Mouse (Mus musculus): Measurements from ENCODE around the gene Lnpep.

The Lnpep gene

GRCm38 (mm10) chr17:17609523-17609922 is 15.3 kb downstream of the Lnpep start:
- DNase-seq (ENCODE audit: low read depth, low spot score) = peak; percentile 40

GRCm38 (mm10) chr17:17608416-17608988 is 16.3 kb downstream of the Lnpep start:
- DNase-seq (ENCODE audit: low read depth, low spot score) = peak; percentile 40

GRCm38 (mm10) chr17:17604554-17604953 is 20.3 kb downstream of the Lnpep start:
- peak; percentile 61 for DNase-seq (ENCODE audit: low read depth, low spot score)

- no peak for DNase-seq (ENCODE audit: low read depth, low spot score)
Observed at GRCm38 (mm10) chr17:17603609-17604008, 21.2 kb downstream of the Lnpep start.

GRCm38 (mm10) chr17:17602786-17603185 is 22.1 kb downstream of the Lnpep start:
- DNase-seq (ENCODE audit: low read depth, low spot score) = no peak

GRCm38 (mm10) chr17:17602330-17602729 is 22.5 kb downstream of the Lnpep start:
- no peak for DNase-seq (ENCODE audit: low read depth, low spot score)

- DNase-seq (ENCODE audit: low read depth, low spot score) = peak; percentile 63
Observed at GRCm38 (mm10) chr17:17600804-17601252, 24.0 kb downstream of the Lnpep start.

- peak; percentile 68 for DNase-seq (ENCODE audit: low read depth, low spot score)
Observed at GRCm38 (mm10) chr17:17600001-17600400, 24.8 kb downstream of the Lnpep start.

GRCm38 (mm10) chr17:17598355-17598754 is 26.5 kb downstream of the Lnpep start:
- DNase-seq (ENCODE audit: low read depth, low spot score) = no peak

- no peak for DNase-seq (ENCODE audit: low read depth, low spot score)
Observed at GRCm38 (mm10) chr17:17592926-17593325, 31.9 kb downstream of the Lnpep start.

- DNase-seq (ENCODE audit: low read depth, low spot score) = peak; percentile 90
Observed at GRCm38 (mm10) chr17:17587333-17588047, 37.4 kb downstream of the Lnpep start.

GRCm38 (mm10) chr17:17585115-17585514 is 39.7 kb downstream of the Lnpep start:
- DNase-seq (ENCODE audit: low read depth, low spot score) = peak; percentile 64

- peak; percentile 41 for DNase-seq (ENCODE audit: low read depth, low spot score)
Observed at GRCm38 (mm10) chr17:17583896-17584295, 41.0 kb downstream of the Lnpep start.

- DNase-seq (ENCODE audit: low read depth, low spot score) = no peak
Observed at GRCm38 (mm10) chr17:17581234-17581633, 43.6 kb downstream of the Lnpep start.

- no peak for DNase-seq (ENCODE audit: low read depth, low spot score)
Observed at GRCm38 (mm10) chr17:17576399-17576798, 48.5 kb downstream of the Lnpep start.

- peak; percentile 64 for DNase-seq (ENCODE audit: low read depth, low spot score)
Observed at GRCm38 (mm10) chr17:17567071-17567470, 57.8 kb downstream of the Lnpep start.

GRCm38 (mm10) chr17:17548958-17549357 is 75.9 kb downstream of the Lnpep start:
- DNase-seq (ENCODE audit: low read depth, low spot score) = no peak

GRCm38 (mm10) chr17:17531338-17531737 is 93.5 kb downstream of the Lnpep start:
- DNase-seq (ENCODE audit: low read depth, low spot score) = no peak

GRCm38 (mm10) chr17:17516384-17517016 is 108.3 kb downstream of the Lnpep start:
- DNase-seq (ENCODE audit: low read depth, low spot score) = peak; percentile 47

GRCm38 (mm10) chr17:17506677-17507076 is 118.2 kb downstream of the Lnpep start:
- DNase-seq (ENCODE audit: low read depth, low spot score) = no peak

GRCm38 (mm10) chr17:17499278-17499677 is 125.6 kb downstream of the Lnpep start:
- no peak for DNase-seq (ENCODE audit: low read depth, low spot score)

GRCm38 (mm10) chr17:17498848-17499247 is 126.0 kb downstream of the Lnpep start:
- no peak for DNase-seq (ENCODE audit: low read depth, low spot score)

GRCm38 (mm10) chr17:17496730-17497129 is 128.1 kb downstream of the Lnpep start:
- DNase-seq (ENCODE audit: low read depth, low spot score) = no peak
